Mouse (Mus musculus) forebrain, embryonic 12.5 days (tissue): Measurements from ENCODE around the gene Dcun1d2. TPM values are rescaled to one million over a fixed set of nuclear protein-coding genes. Genes with fewer than 3 reads are reported as not detected.

Experiments
- ATAC-seq: fragments of 200-750 bp; cut with Nextera tagmentation; 2 replicates; pipeline ENCODE4 v1.8.0; 2017; ENCODE audit warnings: moderate TSS enrichment; ENCODE audit not compliant: low FRiP score
- H3K27ac ChIP-seq: fragments of 300-500 bp; sonication (generic); 2 replicates; pipeline ENCODE4 v1.5.1; 2016; ENCODE audit warnings: mild to moderate bottlenecking
- H3K27me3 ChIP-seq: fragments of 300-500 bp; sonication (generic); 2 replicates; pipeline ENCODE4 v1.6.1; 2016; ENCODE audit warnings: mild to moderate bottlenecking
- H3K36me3 ChIP-seq: fragments of 300-500 bp; sonication (generic); replicated peaks from 2 replicates; pipeline ENCODE4 v1.6.1; 2016; ENCODE audit warnings: mild to moderate bottlenecking
- H3K4me1 ChIP-seq: fragments of 300-500 bp; sonication (generic); 2 replicates; pipeline ENCODE4 v1.6.1; 2016
- H3K4me2 ChIP-seq: fragments of 300-500 bp; sonication (generic); 2 replicates; pipeline ENCODE4 v1.6.1; 2016; ENCODE audit warnings: mild to moderate bottlenecking, moderate library complexity
- H3K4me3 ChIP-seq: fragments of 300-500 bp; sonication (generic); replicated peaks from 2 replicates; pipeline ENCODE4 v1.5.1; 2016; ENCODE audit warnings: mild to moderate bottlenecking
- H3K9ac ChIP-seq: fragments of 300-500 bp; sonication (generic); 2 replicates; pipeline ENCODE4 v1.6.1; 2016; ENCODE audit warnings: mild to moderate bottlenecking
- H3K9me3 ChIP-seq: fragments of 300-500 bp; sonication (generic); 2 replicates; pipeline ENCODE4 v1.6.1; 2016
- WGBS: fragments of 180-500 bp; shearing (Covaris S2); methylation state at CpG from one replicate; pipeline ENCODE4 v1.1.7; 2016; 5-methylcytosine and 5-hydroxymethylcytosine counted together
- polyA plus RNA-seq: library from polyadenylated mRNA; unstranded; fragments of >200 nt; fragmentation: Nextera tagmentation; extraction: Ambion mirVana; gene quantifications from 2 replicates; pipeline ENCODE4 v1.2.1, GENCODE M21; 2016

Gene Dcun1d2
- polyA plus RNA-seq, 1 experiment from 2014 or later, result 33.1 TPM

DNA sequence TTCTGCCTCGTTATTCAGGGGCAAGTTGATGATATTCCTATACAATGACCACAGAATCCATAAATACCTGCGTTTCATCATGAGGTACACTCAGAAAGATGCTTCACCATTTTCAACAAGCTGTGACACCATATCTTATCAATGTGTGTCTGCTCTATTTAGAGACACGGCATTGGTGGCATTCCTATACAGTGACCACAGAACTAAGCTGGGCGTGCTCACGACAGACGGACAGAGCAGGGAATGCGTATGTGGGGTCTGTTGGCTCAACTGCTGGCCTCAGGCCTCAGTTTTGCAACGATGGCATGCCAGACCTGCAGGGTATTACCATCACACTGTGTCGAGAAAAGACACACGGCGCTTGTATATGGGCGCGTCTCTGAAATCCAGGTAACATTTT lies 35.1 kb downstream of the Dcun1d2 start:
- H3K4me3 ChIP-seq, result no peak overlapping the region
- WGBS, result 89% methylated on average over 13 of the region's 13 CpGs
- no peak overlapping the region for H3K27ac ChIP-seq
- H3K36me3 ChIP-seq, result peaks cover 18% of the 10 kb centered on the region
- no peaks in the 10 kb centered on the region for H3K27me3 ChIP-seq
- H3K4me2 ChIP-seq, result no peak overlapping the region
- no peaks in the 10 kb centered on the region for H3K4me1 ChIP-seq
- no peaks in the 10 kb centered on the region for H3K9me3 ChIP-seq
- no peak for ATAC-seq
- no peak overlapping the region for H3K9ac ChIP-seq

DNA sequence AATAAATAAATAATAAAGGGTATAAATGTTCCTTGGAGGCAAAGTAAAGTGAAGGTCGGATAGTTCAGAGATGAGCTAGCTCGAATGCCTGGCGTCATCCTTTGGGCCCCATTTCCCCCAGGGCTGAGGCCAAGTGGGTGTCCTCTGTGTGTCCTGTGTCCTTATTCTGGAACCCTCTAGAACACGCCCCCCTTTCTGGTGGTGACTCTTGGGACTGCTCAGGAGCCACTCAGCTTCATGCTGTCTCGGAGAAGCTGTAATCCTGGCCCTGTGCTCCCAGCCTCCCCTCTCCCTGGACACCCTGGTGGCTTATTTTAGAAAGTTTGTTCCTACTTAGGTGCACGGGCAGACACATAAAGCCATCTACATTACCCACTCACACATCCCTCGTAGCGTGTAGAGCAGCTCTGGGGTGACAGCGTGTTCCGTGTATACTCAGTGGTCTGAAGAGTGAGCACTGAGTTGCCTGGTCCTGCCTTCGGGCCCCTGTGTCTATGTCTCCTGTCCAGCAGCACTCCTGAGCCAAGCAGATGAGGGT lies 43.5 kb downstream of the Dcun1d2 start:
- Histone ChIP-seq H3K4me2 (no peak overlapping the region), H3K4me1 (no peaks in the 10 kb centered on the region), H3K9me3 (no peaks in the 10 kb centered on the region), H3K4me3 (no peak overlapping the region), H3K27ac (no peak overlapping the region), H3K36me3 (no peaks in the 10 kb centered on the region), H3K27me3 (no peaks in the 10 kb centered on the region), H3K9ac (no peak overlapping the region)
- WGBS, result 87% methylated on average over 11 of the region's 11 CpGs
- ATAC-seq, result no peak

DNA sequence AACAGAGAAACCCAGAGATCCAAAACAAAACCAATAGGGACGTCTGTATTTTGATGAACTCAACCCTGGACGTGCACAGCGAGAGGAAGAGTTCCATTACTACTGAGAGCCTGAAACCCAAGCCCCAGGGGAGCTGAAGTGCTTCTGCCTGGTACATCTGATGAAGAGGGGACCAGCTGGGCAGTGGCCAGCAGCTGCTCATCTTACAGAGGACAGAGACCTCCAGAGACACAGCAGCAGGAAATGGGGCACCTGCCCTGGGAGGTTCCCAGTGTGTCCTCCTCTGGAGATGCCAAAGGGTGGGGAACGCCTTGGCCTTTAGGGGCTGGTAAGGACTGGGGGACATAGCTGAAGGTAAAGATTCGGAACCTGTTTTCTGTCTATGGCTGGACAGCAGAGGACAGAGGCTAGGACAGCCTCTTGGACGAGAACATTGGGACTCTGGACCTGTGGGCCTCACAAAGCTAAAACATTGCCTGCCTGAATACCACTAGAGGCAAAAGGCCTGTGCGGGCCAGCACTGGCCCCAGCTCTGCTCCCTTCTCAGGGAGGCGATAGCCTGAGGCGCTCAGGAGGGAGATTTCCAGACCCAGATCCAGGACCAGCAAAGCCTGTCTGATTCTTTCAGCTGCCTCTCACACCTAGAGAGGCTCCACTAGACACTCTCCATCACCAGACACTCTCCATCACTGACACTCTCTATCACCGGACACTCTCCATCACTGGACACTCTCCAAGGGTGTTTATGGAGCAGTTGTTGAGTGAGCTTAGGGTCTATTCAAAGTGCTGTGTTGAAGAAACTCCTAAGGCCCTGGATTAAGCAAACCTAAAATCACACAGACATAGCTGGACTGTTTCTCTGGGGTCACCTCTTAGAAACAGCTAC lies 44.7 kb downstream of the Dcun1d2 start:
- no peak for ATAC-seq
- Histone ChIP-seq H3K9me3 (no peaks in the 10 kb centered on the region), H3K9ac (no peak overlapping the region), H3K36me3 (no peaks in the 10 kb centered on the region), H3K27me3 (no peaks in the 10 kb centered on the region), H3K4me3 (no peak overlapping the region), H3K4me1 (no peaks in the 10 kb centered on the region), H3K27ac (no peak overlapping the region), H3K4me2 (no peak overlapping the region)
- 82% methylated on average over 10 of the region's 10 CpGs for WGBS

DNA sequence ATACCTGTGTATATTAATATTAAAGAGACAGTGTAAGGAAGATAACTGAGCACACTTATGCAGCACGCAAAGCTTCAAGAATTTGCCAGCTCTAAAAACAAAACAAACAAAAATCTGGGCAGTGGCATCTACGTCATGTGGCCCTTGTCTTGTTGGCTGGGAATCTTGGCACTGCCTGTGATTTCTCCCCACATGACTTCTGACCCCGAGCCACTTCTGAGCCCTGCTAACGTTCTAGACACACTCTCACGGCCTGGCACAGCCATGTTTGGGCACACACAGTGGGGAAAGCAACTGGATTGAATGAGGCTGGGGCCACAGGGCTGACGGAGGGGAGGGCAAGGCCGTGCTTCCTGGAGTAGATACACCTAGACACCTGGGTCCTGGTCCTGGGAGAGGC lies 47.2 kb downstream of the Dcun1d2 start:
- 81% methylated on average over 7 of the region's 7 CpGs for WGBS
- Histone ChIP-seq H3K4me1 (no peaks in the 10 kb centered on the region), H3K27ac (no peak overlapping the region), H3K9me3 (no peaks in the 10 kb centered on the region), H3K9ac (no peak overlapping the region), H3K27me3 (no peaks in the 10 kb centered on the region), H3K4me3 (no peak overlapping the region), H3K36me3 (no peaks in the 10 kb centered on the region), H3K4me2 (no peak overlapping the region)
- no peak for ATAC-seq

DNA sequence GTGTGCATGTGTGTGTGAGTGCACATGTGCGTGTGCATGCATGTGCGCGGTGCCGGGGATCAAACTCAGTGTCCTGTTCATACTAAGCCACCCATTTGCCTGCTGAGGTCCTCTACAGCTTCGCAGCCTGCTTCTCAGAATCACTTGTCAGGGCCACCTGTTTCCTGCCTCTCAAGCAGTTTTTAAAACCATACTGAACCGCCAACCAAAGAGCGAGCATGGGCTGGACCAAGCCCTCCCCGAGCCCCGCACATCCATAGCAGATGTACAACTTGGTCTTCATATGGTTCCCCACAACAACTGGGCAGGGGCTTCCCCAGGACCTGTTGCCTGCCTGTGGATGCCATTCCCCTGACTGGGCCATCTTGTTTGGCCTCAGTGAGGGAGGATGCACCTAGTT lies 47.9 kb downstream of the Dcun1d2 start:
- Histone ChIP-seq H3K36me3 (no peaks in the 10 kb centered on the region), H3K9me3 (no peaks in the 10 kb centered on the region), H3K9ac (no peak overlapping the region), H3K4me1 (no peaks in the 10 kb centered on the region), H3K27me3 (no peaks in the 10 kb centered on the region), H3K4me2 (no peak overlapping the region), H3K4me3 (no peak overlapping the region), H3K27ac (no peak overlapping the region)
- 93% methylated on average over 9 of the region's 9 CpGs for WGBS
- ATAC-seq, result no peak

DNA sequence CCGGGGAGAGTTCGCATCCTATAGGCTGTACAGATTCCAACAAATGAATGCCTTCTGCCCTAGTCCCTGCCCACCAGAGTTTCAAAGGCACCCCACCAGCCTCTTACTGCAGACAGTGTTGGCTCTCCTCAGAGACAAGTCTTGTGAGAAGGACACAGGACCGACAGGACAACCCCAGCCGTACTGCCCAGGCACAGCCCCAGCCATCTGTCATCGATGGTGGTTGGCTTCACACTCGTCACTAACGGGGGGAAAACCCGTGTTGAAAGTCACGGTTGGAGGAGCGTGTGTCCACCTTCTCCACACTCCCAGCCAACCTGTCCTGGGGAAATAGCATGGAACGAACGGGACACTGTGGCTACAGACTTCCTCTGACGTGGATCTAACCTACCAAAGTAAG lies 53.1 kb downstream of the Dcun1d2 start:
- 88% methylated on average over 13 of the region's 13 CpGs for WGBS
- no peak for ATAC-seq
- H3K9me3 ChIP-seq, result no peaks in the 10 kb centered on the region

DNA sequence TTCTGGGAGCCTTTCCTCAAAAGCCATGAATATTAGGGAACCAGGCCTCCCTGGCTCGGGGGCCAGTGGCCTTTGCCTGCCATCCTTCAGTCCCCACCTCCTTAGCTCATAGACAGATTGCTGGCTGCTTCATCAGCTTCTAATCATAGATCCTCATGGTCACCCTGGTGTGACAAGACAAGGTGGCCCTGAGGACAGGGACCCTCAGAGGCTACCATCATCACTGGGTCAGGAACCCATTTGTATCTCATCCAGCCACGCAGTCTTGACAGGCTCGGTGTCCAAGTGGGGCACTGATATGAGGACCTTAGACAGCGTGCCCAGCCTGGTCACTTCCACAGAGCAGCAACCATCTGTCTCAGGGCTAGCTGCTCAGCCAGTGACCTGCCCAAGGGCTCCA lies 57.5 kb downstream of the Dcun1d2 start:
- peaks cover 13% of the 10 kb centered on the region for H3K4me1 ChIP-seq
- 91% methylated on average over 4 of the region's 4 CpGs for WGBS
- H3K4me3 ChIP-seq, result no peak overlapping the region

More for the DNA sequence above, 53.1 kb downstream of the Dcun1d2 start:
- H3K4me1 ChIP-seq, result no peaks in the 10 kb centered on the region
- H3K27ac ChIP-seq, result no peak overlapping the region
- no peaks in the 10 kb centered on the region for H3K36me3 ChIP-seq
- no peak overlapping the region for H3K4me2 ChIP-seq
- 0 out of 2 replicates have a peak, but pooled peaks cover 3% of the 10 kb centered on the region for H3K27me3 ChIP-seq
- H3K4me3 ChIP-seq, result no peak overlapping the region
- H3K9ac ChIP-seq, result no peak overlapping the region

DNA sequence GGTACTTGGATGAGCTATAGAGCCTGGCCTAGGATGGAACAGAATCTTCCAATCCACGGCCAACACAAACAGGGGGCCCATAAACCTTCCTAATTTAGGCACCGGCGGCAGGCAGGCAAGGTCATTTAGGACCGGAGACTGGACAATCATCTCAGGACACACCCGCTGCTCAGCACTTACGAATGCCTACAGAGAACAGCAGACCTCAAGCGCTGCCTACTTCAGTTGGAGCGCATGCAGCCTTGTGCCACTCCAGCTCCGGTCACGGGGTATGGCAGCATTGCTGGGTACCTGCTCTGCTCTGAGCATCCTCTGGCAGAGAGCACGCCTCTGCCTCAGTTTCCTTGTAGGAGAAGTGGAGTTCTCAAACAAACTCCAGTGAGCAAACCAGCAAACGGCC lies 58.1 kb downstream of the Dcun1d2 start:
- no peak overlapping the region for H3K4me3 ChIP-seq
- WGBS, result 88% methylated on average over 12 of the region's 12 CpGs
- no peak overlapping the region for H3K9ac ChIP-seq
- H3K27me3 ChIP-seq, result 0 out of 2 replicates have a peak, but pooled peaks cover 3% of the 10 kb centered on the region
- no peaks in the 10 kb centered on the region for H3K36me3 ChIP-seq
- H3K4me1 ChIP-seq, result peaks cover 13% of the 10 kb centered on the region
- H3K27ac ChIP-seq, result no peak overlapping the region
- no peak for ATAC-seq
- H3K4me2 ChIP-seq, result no peak overlapping the region
- H3K9me3 ChIP-seq, result no peaks in the 10 kb centered on the region

More for the DNA sequence above, 57.5 kb downstream of the Dcun1d2 start:
- H3K4me2 ChIP-seq, result no peak overlapping the region
- no peak overlapping the region for H3K27ac ChIP-seq
- H3K36me3 ChIP-seq, result no peaks in the 10 kb centered on the region
- 0 out of 2 replicates have a peak, but pooled peaks cover 3% of the 10 kb centered on the region for H3K27me3 ChIP-seq
- no peaks in the 10 kb centered on the region for H3K9me3 ChIP-seq
- ATAC-seq, result no peak
- H3K9ac ChIP-seq, result no peak overlapping the region

DNA sequence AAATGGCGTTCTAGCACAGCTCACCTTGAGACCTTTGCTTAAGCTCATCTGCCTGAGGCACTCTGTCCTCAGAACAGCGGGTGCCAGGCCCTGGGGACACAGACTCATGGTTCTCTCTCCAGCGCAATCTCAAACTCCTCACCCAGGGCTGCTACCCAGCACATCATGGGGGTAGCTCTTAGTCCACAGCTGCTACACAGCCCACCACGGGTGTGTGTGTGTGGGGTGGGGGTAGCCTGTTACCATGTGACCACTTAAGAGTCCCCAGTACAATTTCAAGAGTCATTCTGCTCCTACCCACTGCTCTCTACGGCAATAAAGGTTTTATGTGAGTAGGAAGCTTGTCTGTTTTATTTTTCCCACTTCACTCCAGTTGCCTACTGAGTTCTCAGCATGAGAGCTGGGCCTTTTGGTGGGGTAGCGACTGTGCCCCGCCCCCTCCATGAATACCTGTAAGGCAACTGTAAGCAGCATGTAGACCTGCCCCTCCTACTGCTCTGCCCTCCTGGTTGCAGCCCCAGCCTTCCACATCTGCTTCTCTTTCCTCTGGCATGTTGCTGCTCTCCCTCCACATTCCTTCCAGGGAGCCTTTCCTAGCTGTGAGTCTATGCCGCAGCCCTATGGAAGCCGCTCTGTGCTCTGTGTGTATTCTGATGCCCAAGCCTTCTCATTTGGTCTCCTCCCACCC lies 58.9 kb downstream of the Dcun1d2 start:
- WGBS, result 62% methylated on average over 9 of the region's 9 CpGs
- Histone ChIP-seq H3K4me3 (no peak overlapping the region), H3K9me3 (no peaks in the 10 kb centered on the region), H3K36me3 (no peaks in the 10 kb centered on the region), H3K4me2 (no peak overlapping the region), H3K27ac (no peak overlapping the region), H3K9ac (no peak overlapping the region), H3K27me3 (0 out of 2 replicates have a peak, but pooled peaks cover 3% of the 10 kb centered on the region), H3K4me1 (peaks cover 13% of the 10 kb centered on the region)
- no peak for ATAC-seq

DNA sequence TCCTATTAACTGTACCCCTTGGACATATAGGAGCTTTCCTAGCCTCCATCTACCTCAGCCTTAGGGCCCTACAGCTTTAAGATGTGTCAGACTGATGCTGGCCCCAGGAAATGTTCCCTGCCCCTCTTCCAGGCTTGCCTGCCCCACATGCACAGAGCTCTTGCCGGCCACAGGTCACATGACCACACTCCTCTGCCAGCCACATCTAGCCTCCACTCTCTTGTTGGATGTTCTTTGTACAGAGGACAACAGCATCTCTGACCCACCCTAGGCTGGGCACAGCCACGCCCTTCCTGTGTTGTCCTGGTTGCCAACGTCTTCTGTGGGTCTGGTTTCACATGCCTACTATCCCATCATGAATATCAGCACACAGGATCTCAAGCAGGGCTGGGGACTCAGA lies 60.7 kb downstream of the Dcun1d2 start:
- Histone ChIP-seq H3K27me3 (peaks cover 3% of the 10 kb centered on the region; the same call in 1 of the 2 replicates), H3K36me3 (no peaks in the 10 kb centered on the region), H3K4me1 (peaks cover 13% of the 10 kb centered on the region), H3K4me2 (no peak overlapping the region), H3K4me3 (no peak overlapping the region), H3K27ac (no peak overlapping the region), H3K9me3 (no peaks in the 10 kb centered on the region), H3K9ac (no peak overlapping the region)
- ATAC-seq, result no peak
- WGBS, result 81% methylated on average over 3 of the region's 3 CpGs

DNA sequence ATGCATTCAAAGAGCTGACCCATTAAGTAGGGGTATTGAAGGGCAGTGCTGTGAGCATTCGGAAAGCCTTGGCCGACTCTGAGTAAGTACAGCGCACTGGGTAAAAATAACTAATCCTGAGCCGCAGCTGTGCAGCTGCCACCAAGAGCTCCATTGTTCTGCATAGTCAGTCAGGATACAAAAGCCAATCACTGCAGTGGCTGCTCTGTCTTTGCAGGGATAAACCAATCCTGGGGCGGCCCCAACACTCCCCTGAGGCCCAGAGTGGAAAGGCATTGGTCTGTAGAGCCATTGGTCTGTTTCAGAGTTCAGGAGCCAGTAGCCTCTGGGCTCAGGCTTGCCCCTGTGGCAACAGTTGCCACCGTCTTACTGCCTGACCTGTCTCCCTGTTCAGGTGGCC lies 61.6 kb downstream of the Dcun1d2 start:
- peak; percentile 63 for ATAC-seq
- H3K4me2 ChIP-seq, result no peak overlapping the region
- H3K27ac ChIP-seq, result no peak overlapping the region; the same call in 1 of the 2 replicates
- no peaks in the 10 kb centered on the region for H3K9me3 ChIP-seq
- H3K4me3 ChIP-seq, result no peak overlapping the region
- WGBS, result 15% methylated on average over 6 of the region's 6 CpGs
- peaks cover 6% of the 10 kb centered on the region; the same call in 1 of the 2 replicates for H3K27me3 ChIP-seq
- peaks cover 13% of the 10 kb centered on the region for H3K4me1 ChIP-seq
- no peak overlapping the region for H3K9ac ChIP-seq
- H3K36me3 ChIP-seq, result no peaks in the 10 kb centered on the region

DNA sequence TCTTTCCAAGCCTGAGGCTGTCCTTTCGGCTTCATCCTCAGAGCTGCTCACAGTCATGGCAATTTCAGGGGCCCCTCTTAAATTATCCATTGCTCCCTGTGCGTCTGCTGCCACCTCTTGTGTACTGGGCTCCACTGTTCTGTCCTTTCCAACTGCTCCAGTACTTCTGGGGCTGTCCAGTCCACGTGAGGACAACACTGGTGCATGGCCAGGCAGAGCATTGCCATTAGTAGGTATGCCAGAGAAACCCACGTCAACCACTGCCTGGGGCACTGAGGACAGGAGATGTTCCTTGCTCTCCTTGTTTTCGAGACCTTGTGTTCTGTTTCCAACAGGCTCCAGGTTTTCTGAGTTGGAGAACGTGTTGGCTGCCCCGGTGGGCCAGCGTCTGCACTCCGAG lies 63.5 kb downstream of the Dcun1d2 start:
- ATAC-seq, result no peak
- no peak overlapping the region for H3K4me3 ChIP-seq
- H3K9me3 ChIP-seq, result no peaks in the 10 kb centered on the region
- no peak overlapping the region for H3K27ac ChIP-seq
- H3K4me1 ChIP-seq, result peaks cover 13% of the 10 kb centered on the region
- WGBS, result 83% methylated on average over 9 of the region's 9 CpGs
- peaks cover 4% of the 10 kb centered on the region; the same call in 1 of the 2 replicates for H3K27me3 ChIP-seq
- H3K4me2 ChIP-seq, result no peak overlapping the region
- no peaks in the 10 kb centered on the region for H3K36me3 ChIP-seq
- no peak overlapping the region for H3K9ac ChIP-seq
